Mouse (Mus musculus) MEL (cell line): ENCODE measurements around the gene Col6a1. TPM values are rescaled to one million over a fixed set of nuclear protein-coding genes. Genes with fewer than 3 reads are reported as not detected.

Experiments
- DNase-seq: peaks from one replicate; pipeline ENCODE4 v3.0.0; 2011; ENCODE audit warnings: low read depth, low spot score
- H3K27ac ChIP-seq: 2 replicates; pipeline ENCODE4 v1.5.1; 2012; ENCODE audit warnings: low read depth, mild to moderate bottlenecking, control low read depth, low read length, moderate library complexity; ENCODE audit not compliant: control insufficient read depth
- H3K27me3 ChIP-seq, 2 experiments: fragments of 150-350 bp in 1 of 2; sonication (generic) in 1 of 2; 2 replicates each; pipeline ENCODE4 v1.6.1; 2012; ENCODE audit warnings: low read length in 2 of 2, mild to moderate bottlenecking in 2 of 2, improper control_type of control experiment in 1 of 2, moderate library complexity in 1 of 2; ENCODE audit not compliant: insufficient read depth in 2 of 2, control insufficient read depth in 1 of 2
- H3K36me3 ChIP-seq, 2 experiments: 2 replicates each; pipeline ENCODE4 v1.6.1; 2012 to 2014; ENCODE audit warnings: low read length in 2 of 2, improper control_type of control experiment in 1 of 2, inconsistent platforms in 1 of 2, mild to moderate bottlenecking in 1 of 2; ENCODE audit not compliant: insufficient read depth in 2 of 2, control insufficient read depth in 1 of 2
- H3K4me1 ChIP-seq, 2 experiments: fragments of 150-350 bp in 1 of 2; sonication (generic) in 1 of 2; 2 replicates each; pipeline ENCODE4 v1.6.1; 2012; ENCODE audit warnings: low read length in 2 of 2, improper control_type of control experiment in 1 of 2, mild to moderate bottlenecking in 1 of 2; ENCODE audit not compliant: insufficient read depth in 2 of 2, control insufficient read depth in 1 of 2
- H3K4me3 ChIP-seq, 2 experiments: fragments of 150-350 bp in 1 of 2; sonication (generic) in 1 of 2; 2 replicates each; pipeline ENCODE4 v1.5.1; 2012; ENCODE audit warnings: low read depth in 2 of 2, low read length in 2 of 2, mild to moderate bottlenecking in 2 of 2, moderate library complexity in 2 of 2, control low read depth in 1 of 2, improper control_type of control experiment in 1 of 2; ENCODE audit not compliant: control insufficient read depth in 1 of 2, insufficient read depth in 1 of 2
- H3K79me2 ChIP-seq: 2 replicates; pipeline ENCODE4 v1.6.1; 2012; ENCODE audit warnings: mild to moderate bottlenecking, low read length, moderate library complexity; ENCODE audit not compliant: control insufficient read depth, poor library complexity, insufficient read depth
- H3K9ac ChIP-seq: 2 replicates; pipeline ENCODE4 v1.6.1; 2012; ENCODE audit warnings: low read depth, mild to moderate bottlenecking, control low read depth, low read length, moderate library complexity; ENCODE audit not compliant: control insufficient read depth, poor library complexity, severe bottlenecking
- H3K9me3 ChIP-seq: fragments of 150-350 bp; sonication (generic); replicated peaks from 2 replicates; pipeline ENCODE4 v1.6.1; 2012; ENCODE audit warnings: mild to moderate bottlenecking, low read length, improper control_type of control experiment, moderate library complexity; ENCODE audit not compliant: insufficient read depth
- CHD1 ChIP-seq: IDR thresholded peaks from 2 replicates; pipeline ENCODE4 v1.6.1; 2012; ENCODE audit warnings: low read depth, mild to moderate bottlenecking, inconsistent platforms, low read length, improper control_type of control experiment
- CHD2 ChIP-seq: IDR thresholded peaks from 2 replicates; pipeline ENCODE4 v1.6.1; 2011; ENCODE audit warnings: low read length, improper control_type of control experiment
- E2F4 ChIP-seq: IDR thresholded peaks from 2 replicates; pipeline ENCODE4 v1.6.1; 2011; ENCODE audit warnings: low read depth, low read length, improper control_type of control experiment, borderline replicate concordance
- EP300 ChIP-seq, 2 experiments: IDR thresholded peaks; 2 replicates each; pipeline ENCODE4 v1.6.1; 2011; ENCODE audit warnings: improper control_type of control experiment in 2 of 2, low read length in 2 of 2, low read depth in 1 of 2, mild to moderate bottlenecking in 1 of 2
- GATA1 ChIP-seq: IDR thresholded peaks from 2 replicates; pipeline ENCODE4 v1.6.1; 2011; ENCODE audit warnings: low read depth, low read length, improper control_type of control experiment
- HCFC1 ChIP-seq: IDR thresholded peaks from 2 replicates; pipeline ENCODE4 v1.6.1; 2012; ENCODE audit warnings: low read depth, mild to moderate bottlenecking, inconsistent platforms, low read length, improper control_type of control experiment, moderate library complexity
- KAT2A ChIP-seq: conservative IDR thresholded peaks from 2 replicates; pipeline ENCODE4 v1.6.1; 2012; ENCODE audit warnings: low read depth, low read length, improper control_type of control experiment, inconsistent platforms
- MAFK ChIP-seq: IDR thresholded peaks from 2 replicates; pipeline ENCODE4 v1.6.1; 2011; ENCODE audit warnings: low read depth, mild to moderate bottlenecking, low read length, improper control_type of control experiment, borderline replicate concordance
- MAX ChIP-seq: IDR thresholded peaks from 2 replicates; pipeline ENCODE4 v1.6.1; 2011; ENCODE audit warnings: low read length, improper control_type of control experiment
- MEF2A ChIP-seq: IDR thresholded peaks from 2 replicates; pipeline ENCODE4 v1.6.1; 2014; ENCODE audit warnings: low read depth, mild to moderate bottlenecking, inconsistent platforms, low read length, improper control_type of control experiment; ENCODE audit not compliant: poor library complexity, insufficient replicate concordance, severe bottlenecking; ENCODE audit errors: extremely low read depth
- MXI1 ChIP-seq: IDR thresholded peaks from 2 replicates; pipeline ENCODE4 v1.6.1; 2011; ENCODE audit warnings: mild to moderate bottlenecking, low read depth, low read length, improper control_type of control experiment
- NELFE ChIP-seq: IDR thresholded peaks from 2 replicates; pipeline ENCODE4 v1.6.1; 2011; ENCODE audit warnings: low read depth, low read length, improper control_type of control experiment
- POLR2AphosphoS2 ChIP-seq: IDR thresholded peaks from 2 replicates; pipeline ENCODE4 v1.6.1; 2011; ENCODE audit warnings: low read length, improper control_type of control experiment
- POLR2AphosphoS5 ChIP-seq: IDR thresholded peaks from 2 replicates; pipeline ENCODE4 v1.6.1; 2012; ENCODE audit warnings: low read depth, borderline replicate concordance, mild to moderate bottlenecking, inconsistent platforms, low read length, moderate library complexity, mixed read lengths
- RAD21 ChIP-seq: IDR thresholded peaks from 2 replicates; pipeline ENCODE4 v1.6.1; 2011; ENCODE audit warnings: mild to moderate bottlenecking, low read depth, low read length, improper control_type of control experiment
- SMC3 ChIP-seq: IDR thresholded peaks from 2 replicates; pipeline ENCODE4 v1.6.1; 2011; ENCODE audit warnings: low read depth, low read length, improper control_type of control experiment
- TBP ChIP-seq: IDR thresholded peaks from 2 replicates; pipeline ENCODE4 v1.8.0; 2011; ENCODE audit warnings: low read depth, low read length, improper control_type of control experiment
- USF1 ChIP-seq: IDR thresholded peaks from 2 replicates; pipeline ENCODE4 v1.6.1; 2014; ENCODE audit warnings: low read depth, mild to moderate bottlenecking, inconsistent platforms, low read length, improper control_type of control experiment, moderate library complexity
- USF2 ChIP-seq, 2 experiments: IDR thresholded peaks; 2 replicates each; pipeline ENCODE4 v1.6.1; 2011 to 2012; ENCODE audit warnings: improper control_type of control experiment in 2 of 2, low read length in 2 of 2, borderline replicate concordance in 1 of 2, inconsistent platforms in 1 of 2, low read depth in 1 of 2, mild to moderate bottlenecking in 1 of 2; ENCODE audit not compliant: insufficient read depth in 1 of 2
- ZC3H11A ChIP-seq: IDR thresholded peaks from 2 replicates; pipeline ENCODE4 v1.6.1; 2012; ENCODE audit warnings: low read depth, mild to moderate bottlenecking, inconsistent platforms, low read length, improper control_type of control experiment
- ZKSCAN1 ChIP-seq: IDR thresholded peaks from 2 replicates; pipeline ENCODE4 v1.6.1; 2012; ENCODE audit warnings: low read depth, mild to moderate bottlenecking, inconsistent platforms, low read length, improper control_type of control experiment, moderate library complexity
- ZNF384 ChIP-seq: IDR thresholded peaks from 2 replicates; pipeline ENCODE4 v1.6.1; 2012; ENCODE audit warnings: low read depth, mild to moderate bottlenecking, inconsistent platforms, low read length, improper control_type of control experiment
- polyA plus RNA-seq, 2 experiments: library from polyadenylated mRNA; stranded (reverse) in 1 of 2; unstranded in 1 of 2; fragments of >175 nt in 1 of 2; fragments of >200 nt in 1 of 2; gene quantifications; 2 replicates each; pipeline versions ENCODE4 v1.2.1 to v1.2.4; 2012; ENCODE audit warnings: low replicate concordance in 2 of 2, low read depth in 1 of 2; ENCODE audit not compliant: insufficient read length in 2 of 2, insufficient read depth in 1 of 2, missing spikeins in 1 of 2
- total RNA-seq: library from RNA; depleted of rRNA; stranded (reverse); fragments of 300-350 nt; gene quantifications from 2 replicates; pipeline ENCODE4 v1.2.3, GENCODE M21; 2012

Col6a1 gene
- total and polyA plus RNA-seq, 3 experiments = not detected

GRCm38 (mm10) chr10:76695283-76695885, 30.6 kb downstream of the Col6a1 start:
- DNase-seq = no peak
- Histone ChIP-seq H3K4me1 (no peaks in the 10 kb centered on the region), H3K9me3 (no peaks in the 10 kb centered on the region), H3K4me3 (no peak overlapping the region), H3K27me3 (peaks cover 6 to 8% of the 10 kb centered on the region in 2 experiments; a peak in 3 of 4 replicates), H3K9ac (no peak overlapping the region), H3K27ac (no peak overlapping the region), H3K36me3 (no peaks in the 10 kb centered on the region), H3K79me2 (no peaks in the 10 kb centered on the region)
- TF ChIP-seq KAT2A = no peak
- no peak for TF ChIP-seq MAX
- no peak for TF ChIP-seq USF2 (IDR thresholded peaks at IDR 0.05; ENCODE audit: borderline replicate concordance in 1 of 2, insufficient read depth in 1 of 2, low read depth in 1 of 2, low read length in 2 of 2)
- no peak for TF ChIP-seq MXI1
- no peak for TF ChIP-seq CHD1
- no peak for TF ChIP-seq TBP
- no peak for TF ChIP-seq USF1
- TF ChIP-seq E2F4 = no peak
- no peak for TF ChIP-seq SMC3
- no peak for TF ChIP-seq POLR2AphosphoS2
- TF ChIP-seq MAFK = no peak
- no peak for TF ChIP-seq ZC3H11A
- TF ChIP-seq HCFC1 = no peak
- no peak for TF ChIP-seq GATA1
- no peak for TF ChIP-seq ZNF384
- no peak for TF ChIP-seq CHD2
- no peak for TF ChIP-seq EP300 (IDR thresholded peaks at IDR 0.05; ENCODE audit: low read depth in 1 of 2, low read length in 2 of 2)
- TF ChIP-seq ZKSCAN1 = no peak
- TF ChIP-seq MEF2A = no peak
- TF ChIP-seq RAD21 = no peak

GRCm38 (mm10) chr10:76694765-76695164, 31.2 kb downstream of the Col6a1 start:
- peak; percentile 4 for DNase-seq
- H3K27ac ChIP-seq = no peak overlapping the region
- TF ChIP-seq RAD21 (no peak), POLR2AphosphoS5 (no peak), NELFE (no peak)
- H3K9ac ChIP-seq = no peak overlapping the region
- H3K4me1 ChIP-seq = no peaks in the 10 kb centered on the region
- no peaks in the 10 kb centered on the region for H3K79me2 ChIP-seq
- H3K27me3 ChIP-seq = peaks cover 4 to 5% of the 10 kb centered on the region in 2 experiments; a peak in 3 of 4 replicates
- H3K36me3 ChIP-seq = no peaks in the 10 kb centered on the region
- no peak overlapping the region for H3K4me3 ChIP-seq
- H3K9me3 ChIP-seq = no peaks in the 10 kb centered on the region
